ENCODE assay signal across 10 mouse cellular contexts in the genomic region with DNA sequence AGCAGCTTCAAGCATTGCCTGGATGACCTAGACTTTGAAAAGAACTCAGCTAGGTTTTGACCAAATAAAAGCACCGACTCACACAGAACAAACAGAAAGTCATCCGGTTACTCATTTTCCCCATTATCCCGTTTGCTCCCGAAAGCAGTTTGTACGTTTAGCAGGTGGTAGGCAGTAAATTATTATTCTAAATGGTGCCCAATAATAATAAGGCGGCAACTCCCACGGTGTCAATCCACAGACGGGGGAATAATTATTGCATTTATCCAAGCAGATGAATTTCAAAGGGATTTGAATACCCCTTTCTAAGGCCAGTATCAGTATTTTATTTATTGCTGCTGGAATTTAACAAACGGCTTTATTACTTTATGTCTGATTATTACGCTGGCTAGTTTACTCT. TPM values are rescaled to one million over a fixed set of nuclear protein-coding genes. Genes with fewer than 3 reads are reported as not detected.
DNase-seq lines count a peak whose midpoint lies in the region; ATAC-seq lines count a peak whose summit lies in the region.
"Had no signal": no experiment of that assay in that cellular context is flagged by ENCODE, and none has a peak within 500 bp of the region (broad histone marks: within the 10 kb centered on the region; RNA-seq: fewer than 3 reads in every experiment).

No protein-coding gene starts in this region.

- H3K4me1 ChIP-seq in heart, embryonic 12.5 days (replicated peaks), result peaks cover 20% of the 10 kb centered on the region
- H3K4me1 ChIP-seq in embryonic facial prominence, embryonic 10.5 days, result peaks cover 44% of the 10 kb centered on the region
- peaks cover 4% of the 10 kb centered on the region; the same call in 1 of the 2 replicates for H3K4me1 ChIP-seq in hindbrain, embryonic 11.5 days (replicated peaks; ENCODE audit: control insufficient read depth, insufficient read depth, low read length)
- H3K4me1 ChIP-seq in midbrain, embryonic 12.5 days, result peaks cover 37% of the 10 kb centered on the region

- no peaks in the 10 kb centered on the region for H3K27me3 ChIP-seq in heart, embryonic 12.5 days (replicated peaks)
- H3K27me3 ChIP-seq in embryonic facial prominence, embryonic 10.5 days (replicated peaks; ENCODE audit: low read depth, poor library complexity, severe bottlenecking), result no peaks in the 10 kb centered on the region
- H3K27me3 ChIP-seq in hindbrain, embryonic 11.5 days (ENCODE audit: control insufficient read depth, insufficient read depth, low read length), result no peaks in the 10 kb centered on the region
- no peaks in the 10 kb centered on the region for H3K27me3 ChIP-seq in midbrain, embryonic 12.5 days

- H3K9me3 ChIP-seq in heart, embryonic 12.5 days (replicated peaks), result no peaks in the 10 kb centered on the region
- H3K9me3 ChIP-seq in embryonic facial prominence, embryonic 10.5 days, result no peaks in the 10 kb centered on the region
- no peaks in the 10 kb centered on the region for H3K9me3 ChIP-seq in hindbrain, embryonic 11.5 days (ENCODE audit: control insufficient read depth, low read length)
- H3K9me3 ChIP-seq in midbrain, embryonic 12.5 days, result no peaks in the 10 kb centered on the region

- peak overlapping the region; percentile 82; the same call in 1 of the 2 replicates for H3K4me2 ChIP-seq in heart, embryonic 12.5 days
- peak overlapping the region; percentile 92 for H3K4me2 ChIP-seq in hindbrain, embryonic 11.5 days (replicated peaks; ENCODE audit: low read depth, low read length)
- H3K4me2 ChIP-seq in midbrain, embryonic 12.5 days (replicated peaks), result peak overlapping the region; percentile 90

- no peak overlapping the region for H3K4me3 ChIP-seq in heart, embryonic 12.5 days
- peak overlapping the region; percentile 85 for H3K4me3 ChIP-seq in embryonic facial prominence, embryonic 10.5 days
- H3K4me3 ChIP-seq in hindbrain, embryonic 11.5 days (ENCODE audit: low read depth, low read length), result no peak overlapping the region; the same call in 1 of the 2 replicates
- peak overlapping the region; percentile 86 for H3K4me3 ChIP-seq in midbrain, embryonic 12.5 days

- DNase-seq in heart, adult 8-10 months (ENCODE audit: low spot score), result no peak
- DNase-seq in embryonic facial prominence, embryonic 10.5 days (ENCODE audit: low spot score), result no peak
- peak; percentile 19 for DNase-seq in hindbrain, embryonic 11.5 days (ENCODE audit: low spot score)
- DNase-seq in frontal cortex, postnatal 10 days (ENCODE audit: low spot score in 2 of 2), result no peak
- DNase-seq in gastrocnemius, adult 18-20 months (ENCODE audit: low spot score), result no peak
- DNase-seq: cerebellum, postnatal 10 days; gastrocnemius, postnatal 14 days had no signal

- H3K27ac ChIP-seq in heart, embryonic 12.5 days (ENCODE audit: poor library complexity, severe bottlenecking), result no peak overlapping the region
- H3K27ac ChIP-seq in embryonic facial prominence, embryonic 10.5 days (replicated peaks), result peak overlapping the region; percentile 96
- H3K27ac ChIP-seq in hindbrain, embryonic 11.5 days (ENCODE audit: low read depth, low read length), result peak overlapping the region; percentile 91; the same call in 1 of the 2 replicates
- peak overlapping the region; percentile 93; the same call in 1 of the 2 replicates for H3K27ac ChIP-seq in midbrain, embryonic 12.5 days (replicated peaks)

- 75% methylated on average over 10 of the region's 10 CpGs for WGBS in heart, embryonic 12.5 days
- 65% methylated on average over 10 of the region's 10 CpGs for WGBS in embryonic facial prominence, embryonic 10.5 days
- WGBS in hindbrain, embryonic 11.5 days, result 54% methylated on average over 10 of the region's 10 CpGs
- WGBS in midbrain, embryonic 12.5 days, result 46% methylated on average over 10 of the region's 10 CpGs

- H3K9ac ChIP-seq in heart, embryonic 12.5 days, result no peak overlapping the region
- peak overlapping the region; percentile 84; the same call in 1 of the 2 replicates for H3K9ac ChIP-seq in hindbrain, embryonic 11.5 days (ENCODE audit: low read depth, low read length)
- peak overlapping the region; percentile 90 for H3K9ac ChIP-seq in midbrain, embryonic 12.5 days (replicated peaks)

- H3K36me3 ChIP-seq in heart, embryonic 12.5 days, result no peaks in the 10 kb centered on the region
- H3K36me3 ChIP-seq in embryonic facial prominence, embryonic 10.5 days (replicated peaks), result no peaks in the 10 kb centered on the region
- H3K36me3 ChIP-seq in hindbrain, embryonic 11.5 days (ENCODE audit: control insufficient read depth, insufficient read depth, low read length), result no peaks in the 10 kb centered on the region
- no peaks in the 10 kb centered on the region for H3K36me3 ChIP-seq in midbrain, embryonic 12.5 days

- ATAC-seq in heart, embryonic 12.5 days (ENCODE audit: insufficient number of reproducible peaks, low FRiP score), result no peak
- no peak for ATAC-seq in hindbrain, embryonic 11.5 days (ENCODE audit: low FRiP score)
- ATAC-seq in midbrain, embryonic 12.5 days (ENCODE audit: low FRiP score, low read depth), result no peak
- ATAC-seq in erythroblast, adult 5-6 weeks (replicated peaks; ENCODE audit: low FRiP score, poor library complexity, severe bottlenecking), result no peak

RNA-seq across cellular contexts. Expression of a gene that starts 14.8 kb away (rescaled TPM):
- 0.88 and 1.0 TPM in 2 replicates for polyA plus RNA-seq in heart, embryonic 12.5 days (2016; fragmentation: Nextera tagmentation; extraction: Ambion mirVana)
- 1 to 10 TPM; 1.0 to 1.8 (median 1.2) TPM for total RNA-seq in heart, adult 8-10 months (2022)
- 1.7 TPM in 2 replicates for polyA plus RNA-seq in embryonic facial prominence, embryonic 10.5 days (2016; fragmentation: Nextera tagmentation; extraction: Ambion mirVana)
- 2.6 and 3.3 TPM in 2 replicates for polyA plus RNA-seq in hindbrain, embryonic 11.5 days (2014; fragmentation: Nextera tagmentation; extraction: Ambion mirVana)
- polyA plus RNA-seq in midbrain, embryonic 12.5 days (2016; fragmentation: Nextera tagmentation; extraction: Ambion mirVana), result 3.2 and 3.9 TPM in 2 replicates
- total RNA-seq in erythroblast, adult 5-6 weeks (2015; ENCODE audit: low replicate concordance), result not detected in 2 replicates
- not detected in 2 replicates for total RNA-seq in erythroblast, adult 5-6 weeks (2017; ENCODE audit: low replicate concordance)
- total RNA-seq in gastrocnemius, adult 18-20 months (2021), result 1 to 10 TPM in 1 of 2 experiments, under 1 TPM in 1; 0.55 to 1.4 TPM

RNA-seq across cellular contexts. Expression of a gene that starts 43.9 kb away (rescaled TPM):
- 89.7 and 92.2 TPM in 2 replicates for polyA plus RNA-seq in heart, embryonic 12.5 days (2016; fragmentation: Nextera tagmentation; extraction: Ambion mirVana)
- 10 to 100 TPM; 30.0 to 36.4 (median 34.8) TPM for total RNA-seq in heart, adult 8-10 months (2022)
- 94.8 and 105 TPM in 2 replicates for polyA plus RNA-seq in embryonic facial prominence, embryonic 10.5 days (2016; fragmentation: Nextera tagmentation; extraction: Ambion mirVana)
- 111 and 117 TPM in 2 replicates for polyA plus RNA-seq in hindbrain, embryonic 11.5 days (2014; fragmentation: Nextera tagmentation; extraction: Ambion mirVana)
- polyA plus RNA-seq in midbrain, embryonic 12.5 days (2016; fragmentation: Nextera tagmentation; extraction: Ambion mirVana), result 101 and 118 TPM in 2 replicates
- total RNA-seq in erythroblast, adult 5-6 weeks (2015; ENCODE audit: low replicate concordance), result 3.1 and 10.4 TPM in 2 replicates
- total RNA-seq in erythroblast, adult 5-6 weeks (2017; ENCODE audit: low replicate concordance), result 7.0 and 29.6 TPM in 2 replicates
- 10 to 100 TPM; 17.1 to 20.7 TPM for total RNA-seq in gastrocnemius, adult 18-20 months (2021)

Comparison
In these comparisons a context has a peak if more than half of its experiments do, and no peak if none do; other contexts are left out.
1. H3K4me3 ChIP-seq: peak in embryonic facial prominence, embryonic 10.5 days (single experiment) and midbrain, embryonic 12.5 days (single experiment); none in heart, embryonic 12.5 days (single experiment) and hindbrain, embryonic 11.5 days (single experiment).
2. Peak in every context shown above with its lines, with median percentiles within 50 percentile points of each other: H3K4me2 ChIP-seq.